Mouse (Mus musculus) WW6 (cell line): ENCODE data around the gene Ap4e1.
A peak's percentile ranks its signal among the peaks of the same experiment; 100 is the strongest.

ENCODE experiments used
- DNase-seq: peaks from one replicate; pipeline ENCODE4 v3.0.0-alpha.2; 2013; ENCODE audit warnings: low read depth, low spot score

Ap4e1 gene

DNA sequence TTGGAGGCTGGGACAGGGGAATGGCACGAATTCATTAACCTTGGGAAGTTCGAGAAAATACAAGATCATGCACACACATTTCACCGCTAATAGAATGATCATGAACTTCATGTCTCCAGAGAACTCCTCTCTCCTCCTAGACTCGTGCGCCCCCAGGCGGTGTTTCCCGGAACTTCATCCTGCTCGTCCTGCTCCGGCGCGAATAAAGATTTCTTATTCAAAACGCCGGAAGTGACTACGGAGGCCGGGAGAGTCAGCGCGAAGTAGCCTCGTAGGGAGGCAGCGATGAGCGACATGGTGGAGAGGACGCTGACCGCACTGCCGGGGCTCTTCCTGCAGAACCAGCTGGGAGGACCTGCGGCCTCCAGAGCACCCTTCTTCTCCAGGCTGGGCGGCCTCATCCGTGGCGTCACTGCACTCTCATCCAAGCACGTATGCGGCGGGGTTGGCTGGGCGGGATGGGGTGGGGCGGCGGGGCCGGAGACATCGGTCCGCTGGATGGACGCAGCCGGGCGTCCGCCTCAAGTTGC lies at the start of gene Ap4e1:
TSS of gene Ap4e1 (plus strand) at position 249 of the 530 bp plus-strand sequence.
- DNase-seq: peak; percentile 74

DNA sequence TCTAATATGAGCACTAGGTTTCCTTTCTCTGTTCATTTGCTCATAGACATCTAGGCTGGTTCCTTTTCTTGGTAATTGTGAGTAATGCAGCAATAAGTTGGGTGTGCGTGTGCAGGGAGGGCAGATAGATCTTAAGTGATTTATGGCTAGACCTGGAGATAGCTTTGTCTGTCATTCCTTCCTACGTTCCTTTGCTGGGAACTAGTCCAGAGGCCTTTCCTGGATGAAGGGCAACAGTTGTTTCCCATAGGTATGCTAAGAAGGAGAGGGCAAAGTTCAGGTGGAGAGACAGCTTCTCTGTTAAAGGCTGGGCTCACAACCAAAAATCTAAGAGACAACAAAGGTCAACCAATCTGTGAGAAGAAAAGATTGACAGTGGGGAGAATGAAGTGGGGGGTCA lies 46.8 kb upstream of the Ap4e1 start:
- DNase-seq: no peak

DNA sequence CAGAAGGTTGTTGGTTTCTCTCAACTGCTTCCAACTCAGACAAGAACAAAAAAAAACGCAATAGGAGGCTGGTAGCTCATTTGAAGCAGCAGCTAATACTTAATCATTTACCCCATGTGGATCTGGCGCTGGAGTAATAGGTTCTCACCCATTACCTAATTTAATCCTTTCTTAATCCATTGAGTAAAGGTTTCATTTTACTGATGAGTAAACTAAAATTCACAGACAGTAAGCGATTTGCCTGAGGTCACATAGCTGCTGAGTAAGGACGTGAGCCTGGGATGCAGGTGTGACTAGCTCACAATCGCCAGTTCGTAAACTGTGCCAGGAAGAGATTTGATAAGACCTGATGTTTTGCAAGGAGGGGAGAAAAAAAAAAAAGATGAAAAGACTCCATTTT lies 31.1 kb upstream of the Ap4e1 start:
- no peak for DNase-seq

DNA sequence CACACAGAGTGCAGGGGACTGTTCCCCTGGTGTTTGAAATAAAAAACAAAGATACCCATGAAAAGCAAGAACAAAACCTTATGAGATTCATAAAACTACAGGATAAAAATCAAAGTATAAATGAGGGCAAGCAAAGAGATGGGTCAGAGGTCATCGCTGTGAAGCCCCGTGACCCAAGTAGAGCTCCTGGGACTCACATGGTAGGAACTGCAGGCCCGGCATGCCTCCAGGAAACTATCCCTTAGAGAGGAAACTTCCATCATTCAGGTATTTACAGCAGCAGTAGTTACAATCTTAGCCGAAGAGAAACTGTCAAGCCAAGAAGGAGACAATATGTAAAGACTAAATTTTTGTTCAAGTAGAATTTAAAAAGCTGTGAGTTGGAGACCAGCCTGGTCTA lies 25.3 kb upstream of the Ap4e1 start:
- DNase-seq: no peak

DNA sequence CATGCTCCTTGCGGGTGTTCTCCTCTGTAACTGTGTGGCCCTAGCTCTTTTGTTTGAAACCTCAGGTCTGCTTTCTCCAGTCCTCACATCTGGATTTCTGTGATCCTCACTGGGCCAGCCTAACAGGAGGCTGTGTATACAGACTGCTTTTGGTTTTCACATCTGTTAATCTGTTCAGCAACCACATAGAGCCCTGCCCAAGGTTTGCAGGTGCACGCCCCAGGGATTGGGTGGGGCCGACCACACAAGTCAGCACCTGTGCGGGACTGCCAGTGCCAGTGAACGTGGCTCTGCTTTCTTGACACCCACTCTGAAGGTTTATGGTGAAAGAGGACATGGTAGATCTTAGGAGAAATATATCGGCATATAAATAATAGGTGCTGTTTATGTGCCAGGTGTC lies 18.6 kb upstream of the Ap4e1 start:
- no peak for DNase-seq

DNA sequence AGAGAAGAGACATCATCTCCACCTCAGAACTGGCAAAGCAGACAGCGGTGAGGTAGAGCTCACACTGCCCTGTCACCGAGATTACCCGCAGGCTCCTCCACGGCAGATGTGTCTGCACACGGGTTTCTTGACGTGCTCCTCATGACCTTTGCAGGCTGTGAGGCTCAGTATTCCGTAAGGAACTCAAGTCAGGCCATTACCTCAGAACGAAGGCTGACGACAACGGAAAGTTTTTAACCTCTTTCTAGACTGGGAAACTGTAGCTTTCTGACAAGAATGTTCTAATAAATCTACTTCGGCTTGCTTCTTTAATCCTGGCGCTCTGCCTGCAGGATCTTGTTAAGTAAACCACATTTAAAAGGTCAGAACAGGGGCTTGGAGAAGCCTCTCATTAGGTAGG lies 15.8 kb upstream of the Ap4e1 start:
- no peak for DNase-seq

DNA sequence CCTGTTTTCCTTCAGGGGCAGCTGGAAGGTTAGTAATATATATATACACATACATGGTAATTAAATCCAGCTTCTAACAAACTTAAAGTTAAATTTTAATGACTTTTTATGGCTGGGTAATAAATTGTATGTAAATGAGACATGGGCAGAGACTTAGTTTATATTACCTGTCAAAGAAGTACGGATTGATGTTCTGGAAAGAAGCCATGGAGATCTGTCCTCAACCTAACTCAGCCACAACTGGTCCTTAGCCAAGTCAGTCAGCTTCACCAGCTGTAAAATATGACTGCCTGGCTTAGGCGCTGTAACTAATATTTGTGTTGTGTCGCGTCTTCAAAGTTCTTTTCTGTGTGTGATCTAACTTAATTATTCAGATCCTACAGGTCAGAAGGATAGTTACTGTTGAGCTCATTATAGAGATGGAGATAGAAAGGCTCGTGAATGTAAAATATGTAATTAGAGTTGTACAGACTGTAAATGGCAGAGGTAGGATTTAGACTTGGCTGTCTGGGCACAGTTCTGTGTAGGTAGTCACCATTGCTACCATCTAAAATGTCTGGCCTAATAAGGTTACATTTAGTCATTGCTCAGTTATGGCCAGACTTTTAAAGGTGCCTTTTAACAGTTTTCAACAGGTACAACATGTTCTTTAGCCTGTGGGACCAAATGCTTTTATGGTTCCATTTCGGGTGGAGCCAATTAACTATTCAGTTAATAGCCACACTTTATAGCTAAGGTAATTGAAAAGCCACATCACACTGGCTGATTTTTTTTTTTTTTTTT lies 13.9 kb upstream of the Ap4e1 start:
- no peak for DNase-seq

DNA sequence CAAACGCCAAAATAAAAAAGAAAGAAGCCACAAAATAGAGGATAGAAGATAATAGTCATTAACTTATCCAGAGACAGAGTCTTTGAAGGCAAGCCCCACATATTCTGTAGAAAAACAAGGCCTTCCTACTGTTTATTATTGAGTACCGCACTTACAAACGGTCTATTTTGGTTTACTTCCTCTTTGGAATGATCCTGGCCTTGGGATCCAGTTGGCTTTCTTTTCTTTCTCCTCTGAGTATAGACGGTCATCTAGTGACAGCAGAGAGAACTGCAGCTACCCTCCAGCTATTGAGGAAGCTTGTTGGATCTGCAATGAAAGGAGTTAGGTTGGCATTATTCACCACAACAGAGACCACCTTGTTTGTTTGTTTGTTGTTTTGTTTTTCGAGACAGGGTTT lies 11.8 kb upstream of the Ap4e1 start:
- no peak for DNase-seq

DNA sequence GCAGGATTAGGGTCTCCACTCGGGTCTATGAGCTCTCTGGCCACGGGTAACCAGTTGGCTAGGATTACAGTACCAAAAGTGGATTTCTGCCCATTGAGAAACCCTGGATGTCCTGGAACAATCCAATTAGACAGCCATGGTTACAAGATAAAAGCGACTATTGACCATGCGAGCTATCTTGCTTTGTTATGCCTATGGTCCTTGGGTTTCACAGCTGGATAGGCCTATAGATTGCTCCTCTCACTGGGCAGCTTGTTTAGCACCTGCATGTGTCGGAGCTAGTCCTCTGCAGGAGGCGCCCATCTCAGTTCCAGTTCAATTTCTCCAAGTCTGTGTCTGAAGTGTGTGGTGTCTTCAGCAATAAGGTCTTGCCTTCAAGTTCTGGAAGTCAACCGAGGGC lies 10.3 kb upstream of the Ap4e1 start:
- DNase-seq: no peak

DNA sequence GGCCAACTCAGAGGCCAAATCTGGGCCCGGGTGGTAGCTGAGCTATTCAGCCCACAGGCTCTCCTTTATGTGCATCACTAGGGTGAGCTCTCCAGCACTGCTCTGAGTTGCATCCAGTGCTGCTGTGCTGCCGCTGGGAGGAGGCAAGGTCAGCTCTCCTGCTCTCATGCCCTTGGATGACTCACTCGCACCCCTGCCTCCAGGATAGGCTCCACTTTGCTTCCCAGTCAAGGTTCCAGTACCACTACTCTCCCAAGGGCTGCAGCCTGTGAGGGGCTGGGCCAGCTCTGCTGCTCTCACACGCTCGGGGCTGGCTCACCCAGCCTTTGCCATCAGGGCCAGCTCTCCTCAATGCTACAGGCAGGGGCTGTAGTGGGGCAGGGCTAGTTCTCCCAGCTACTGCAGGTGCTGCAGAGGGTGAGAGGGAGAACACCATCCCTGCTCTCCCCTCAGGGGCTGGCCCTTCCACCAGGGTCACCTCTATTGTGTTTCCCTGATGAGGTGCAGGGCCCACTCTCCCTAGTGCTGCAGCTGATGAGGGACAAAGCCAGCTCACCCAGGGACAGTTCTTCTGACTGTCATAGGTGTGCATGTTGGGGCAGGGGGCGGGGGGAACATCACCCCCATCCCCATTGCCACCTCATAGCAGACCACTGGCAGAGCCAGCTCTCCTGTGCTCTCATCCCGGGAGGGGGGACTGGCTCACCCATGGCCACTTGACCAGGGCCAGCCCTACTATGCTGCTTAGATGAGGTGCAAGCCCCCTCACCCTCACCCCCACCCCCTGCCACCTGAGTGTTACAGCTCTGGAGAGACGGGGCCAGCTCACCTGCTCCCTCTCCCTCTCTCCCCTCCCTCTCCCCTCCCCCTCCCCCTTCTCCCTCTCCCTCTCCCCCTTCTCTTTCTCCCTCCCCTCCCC lies 7.9 kb upstream of the Ap4e1 start:
- DNase-seq: no peak

DNA sequence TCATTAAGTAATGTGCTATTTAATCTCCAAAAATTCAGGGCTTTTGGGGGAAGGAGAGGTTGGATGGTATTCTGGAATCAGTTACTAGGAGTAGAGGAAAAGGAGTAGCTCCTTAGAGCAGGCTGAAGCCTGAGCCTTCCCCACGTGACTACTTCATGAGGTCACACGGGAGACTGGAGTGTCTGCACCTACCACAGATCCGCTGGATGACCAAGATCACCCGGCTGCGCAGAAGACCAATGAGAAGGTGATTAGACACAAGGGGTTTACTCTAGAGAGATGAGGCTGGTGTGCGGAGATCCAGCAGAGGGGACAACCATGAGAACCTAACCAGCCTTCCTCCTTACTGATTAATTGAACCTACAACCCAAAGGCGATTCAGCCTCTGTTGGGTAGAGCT lies 4.5 kb upstream of the Ap4e1 start:
- no peak for DNase-seq

DNA sequence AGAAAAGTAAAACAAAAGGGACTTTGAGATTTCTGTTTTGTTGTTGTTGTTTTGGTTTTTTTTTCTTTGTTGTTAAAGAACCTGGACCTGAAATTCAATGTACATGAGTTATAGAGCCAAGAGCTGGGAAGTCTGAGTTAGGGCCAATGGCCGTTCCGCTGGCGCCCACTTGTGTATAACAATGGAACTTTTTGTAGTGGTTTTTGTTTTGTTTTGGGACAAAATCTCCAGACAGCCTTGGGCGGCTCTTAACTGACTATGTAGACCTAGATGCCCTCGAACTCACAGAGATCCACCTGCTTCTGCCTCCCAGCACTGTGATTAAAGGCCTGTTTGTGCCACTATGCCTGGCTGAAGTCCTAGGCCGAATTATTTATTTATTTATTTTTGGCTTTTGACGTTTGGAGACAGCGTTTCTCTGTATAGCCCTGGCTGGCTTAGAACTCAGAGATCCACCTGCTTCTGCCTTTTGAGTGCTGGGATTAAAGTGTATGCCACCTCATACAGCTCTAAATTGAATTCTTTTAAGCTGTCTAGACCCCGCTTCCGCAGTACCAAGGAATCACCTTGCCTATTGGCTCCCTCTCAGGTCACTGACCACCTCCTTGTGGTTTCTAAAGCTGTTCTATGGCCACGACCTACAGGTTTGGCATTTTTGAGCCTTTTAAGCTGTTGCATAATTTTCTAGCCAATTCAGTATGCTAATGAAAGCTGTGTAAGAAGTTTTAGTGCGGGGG lies 1.7 kb upstream of the Ap4e1 start:
- DNase-seq: no peak

DNA sequence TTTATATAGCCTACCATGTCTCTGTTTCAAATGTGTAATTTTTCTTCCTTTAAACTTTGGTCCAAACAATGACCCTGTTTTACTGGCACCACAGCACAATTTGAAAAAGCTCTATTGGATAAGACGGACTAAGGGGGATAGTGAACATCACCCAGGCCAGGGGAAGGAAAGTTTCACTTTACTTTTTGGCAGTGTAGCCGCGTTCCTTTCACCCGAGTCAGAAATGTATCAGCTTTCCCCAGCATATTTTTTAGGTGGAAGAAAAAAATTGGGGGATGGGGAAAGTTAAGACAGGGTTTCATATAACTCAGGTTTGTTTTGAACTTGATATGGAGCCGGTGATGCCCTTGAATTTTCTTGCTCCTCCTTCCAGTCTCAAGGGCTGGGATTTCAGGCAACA lies 1.0 kb upstream of the Ap4e1 start:
- no peak for DNase-seq

DNA sequence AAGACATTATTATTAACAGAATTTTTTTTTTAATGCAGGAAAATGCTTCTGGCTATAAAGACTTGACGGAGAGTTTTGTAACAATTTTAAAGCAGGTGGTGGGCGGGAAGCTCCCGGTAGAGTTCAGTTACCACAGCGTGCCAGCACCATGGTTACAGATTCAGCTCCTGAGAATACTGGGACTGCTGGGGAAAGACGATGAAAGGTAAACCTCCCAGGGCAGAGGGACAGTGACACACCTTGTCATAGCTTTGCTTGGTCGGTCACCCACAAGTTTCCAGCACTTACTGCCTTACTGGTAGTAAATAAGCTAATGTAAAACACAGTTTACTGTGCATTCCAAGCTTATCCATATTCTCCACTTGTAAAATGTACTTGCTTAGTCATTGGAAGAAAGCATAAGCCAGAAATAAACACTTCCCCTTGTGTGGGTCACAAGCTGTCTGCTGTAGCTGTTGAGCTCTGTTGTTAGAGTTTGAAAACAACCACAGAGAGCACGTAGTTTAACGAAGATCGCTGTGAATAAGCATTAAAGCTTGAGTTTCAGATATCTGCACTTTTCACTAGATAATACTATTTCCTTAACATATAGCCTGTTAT lies 26.6 kb downstream of the Ap4e1 start:
- DNase-seq: no peak

DNA sequence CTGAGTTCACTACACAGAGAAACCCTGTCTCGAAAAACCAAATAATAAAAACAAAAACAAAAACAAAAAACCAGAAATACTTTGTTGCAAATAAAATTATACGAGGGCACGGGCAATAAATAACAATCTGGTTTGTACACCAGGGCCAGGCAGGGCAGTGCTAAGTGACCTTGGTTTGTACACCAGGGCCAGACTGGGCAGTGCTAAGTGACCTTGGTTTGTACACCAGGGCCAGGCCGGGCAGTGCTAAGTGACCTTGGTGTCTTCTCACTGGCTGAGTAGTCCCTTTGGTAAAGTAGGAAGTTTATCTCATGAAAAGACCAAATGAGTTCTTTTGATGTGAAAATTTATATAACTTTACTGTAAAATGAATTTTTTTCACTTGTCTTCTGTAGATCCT lies 28.8 kb downstream of the Ap4e1 start:
- DNase-seq: no peak

DNA sequence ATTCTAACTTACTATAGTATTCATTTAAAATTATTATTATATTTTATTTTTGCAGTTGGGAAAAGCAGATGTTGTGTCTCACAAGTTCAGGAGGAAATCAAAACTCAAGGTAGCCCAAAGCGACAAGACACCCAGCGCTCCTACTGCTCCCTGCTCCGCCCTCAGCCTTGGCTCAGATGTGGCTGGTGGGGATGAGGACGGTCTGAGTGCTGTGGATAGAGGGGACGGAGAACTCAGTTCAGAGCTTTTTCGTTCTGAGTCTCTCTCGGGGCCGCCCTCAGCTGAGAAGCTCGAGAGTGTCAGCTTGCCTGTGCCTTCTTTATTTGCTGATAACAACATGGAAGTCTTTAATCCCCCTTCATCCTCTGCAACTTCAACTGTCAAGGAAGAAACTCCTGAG lies 53.0 kb downstream of the Ap4e1 start:
- no peak for DNase-seq

DNA sequence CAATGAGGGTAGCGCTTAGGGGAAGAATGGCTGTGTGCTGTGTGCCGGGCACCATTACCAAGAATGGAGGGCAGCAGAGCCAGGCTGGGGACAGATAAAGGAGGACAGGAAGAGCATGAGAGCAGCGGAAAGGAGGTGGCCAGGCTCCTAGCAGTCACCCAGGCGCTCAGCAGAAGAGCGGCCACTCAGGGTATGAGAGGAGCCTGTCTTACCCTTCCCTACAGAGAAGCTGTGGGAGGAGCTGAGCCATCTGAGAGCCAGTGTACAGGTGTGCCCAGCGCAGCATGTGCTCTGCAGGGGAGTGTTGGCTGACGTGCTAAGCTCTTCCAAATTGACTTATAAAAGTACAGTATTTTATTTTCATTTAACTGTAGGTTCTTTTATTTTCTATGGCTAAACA lies 60.3 kb downstream of the Ap4e1 start:
- DNase-seq: no peak

DNA sequence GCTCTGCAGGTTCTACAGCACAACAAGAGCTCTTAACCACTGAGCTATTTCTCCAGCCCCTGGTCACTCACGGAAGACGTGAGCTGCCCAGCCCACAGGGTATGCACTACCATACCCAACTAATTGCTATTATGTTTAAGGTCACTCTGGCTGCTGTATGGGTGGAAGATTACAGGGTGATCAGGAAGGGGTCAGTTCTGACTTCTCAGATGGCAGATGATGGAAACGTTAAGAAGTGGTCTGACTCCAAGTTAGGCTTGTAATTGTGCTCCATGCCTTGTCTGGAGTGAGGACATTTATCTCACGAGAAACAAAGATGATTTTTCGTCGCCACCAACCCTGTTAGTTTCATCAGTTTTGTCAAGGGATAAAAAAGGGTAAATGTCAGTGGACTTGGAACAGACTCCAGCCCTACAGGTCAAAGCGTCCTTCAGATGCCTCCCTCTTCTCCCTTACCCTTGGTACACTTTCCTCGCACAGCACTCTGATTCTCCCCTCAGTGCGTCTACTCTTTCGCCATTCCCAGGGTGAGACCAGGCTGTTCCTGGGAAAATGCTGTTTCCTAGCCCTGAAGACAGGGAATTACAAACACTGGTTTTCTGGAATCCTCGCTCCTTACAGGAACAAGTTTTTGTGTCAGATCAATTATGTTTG lies 61.4 kb downstream of the Ap4e1 start:
- no peak for DNase-seq

DNA sequence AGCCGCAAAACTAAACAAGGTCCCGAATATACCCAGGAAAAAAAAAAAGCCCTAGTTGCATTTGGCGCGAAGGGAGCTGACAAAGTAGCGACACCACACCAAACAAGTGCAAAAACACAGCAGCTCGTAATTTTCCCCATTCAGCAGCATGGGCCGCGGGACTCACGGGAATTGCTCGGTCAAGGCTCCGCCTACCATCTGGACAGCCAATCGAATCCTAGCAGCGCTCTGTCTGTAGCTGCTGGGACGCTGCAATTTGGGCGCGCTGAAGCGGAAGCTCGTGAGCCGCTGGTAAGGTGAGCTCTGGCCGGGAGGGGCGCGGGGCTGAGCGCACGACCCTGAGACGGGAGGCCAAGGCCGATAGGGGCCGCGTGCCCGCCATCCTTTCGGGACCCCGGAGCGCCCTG lies 61.9 kb downstream of the Ap4e1 start, which contains the start of gene Blvra:
TSS of gene Blvra (plus strand) at position 231 of the 407 bp plus-strand sequence.
- DNase-seq: peak; percentile 87

DNA sequence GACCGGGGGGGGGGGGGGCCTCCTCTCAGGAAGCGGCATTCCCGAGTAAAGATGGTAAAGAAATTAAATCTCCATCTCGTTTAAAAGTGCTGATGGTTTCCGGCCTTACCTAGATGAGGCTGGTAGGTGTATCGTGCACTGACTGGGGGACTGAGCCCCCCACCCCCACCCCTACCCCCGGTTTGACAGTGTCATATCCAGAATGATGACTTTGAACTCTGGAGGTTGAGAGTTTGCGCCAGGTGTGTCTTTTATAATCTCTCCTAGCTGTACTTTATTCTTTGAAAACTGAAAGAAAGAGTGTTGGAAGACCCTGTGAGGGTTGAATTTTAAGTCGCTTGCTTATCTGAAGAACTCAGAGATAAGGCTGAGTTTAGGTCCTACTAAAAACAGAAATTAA lies 62.4 kb downstream of the Ap4e1 start:
- DNase-seq: no peak

DNA sequence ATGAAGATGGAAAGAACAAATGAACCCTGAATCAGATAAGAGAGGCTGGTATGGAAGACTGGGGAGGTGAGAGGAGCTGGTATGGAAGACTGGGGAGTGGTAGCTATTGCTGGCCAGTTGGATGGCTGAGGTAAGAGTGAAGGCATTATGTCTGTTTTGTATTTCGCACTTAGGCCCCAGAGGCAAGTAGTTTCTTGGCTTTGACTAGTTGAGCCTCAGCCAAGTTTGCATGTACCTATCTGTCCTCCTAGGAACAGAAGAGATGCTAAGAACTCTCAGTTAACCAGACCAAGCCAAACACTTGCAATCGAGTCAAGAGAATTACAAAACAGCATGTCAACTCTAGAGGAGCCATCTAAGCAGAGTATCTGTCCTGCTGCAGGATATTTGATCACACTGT lies 65.6 kb downstream of the Ap4e1 start:
- DNase-seq: no peak
